In the genomic region with DNA sequence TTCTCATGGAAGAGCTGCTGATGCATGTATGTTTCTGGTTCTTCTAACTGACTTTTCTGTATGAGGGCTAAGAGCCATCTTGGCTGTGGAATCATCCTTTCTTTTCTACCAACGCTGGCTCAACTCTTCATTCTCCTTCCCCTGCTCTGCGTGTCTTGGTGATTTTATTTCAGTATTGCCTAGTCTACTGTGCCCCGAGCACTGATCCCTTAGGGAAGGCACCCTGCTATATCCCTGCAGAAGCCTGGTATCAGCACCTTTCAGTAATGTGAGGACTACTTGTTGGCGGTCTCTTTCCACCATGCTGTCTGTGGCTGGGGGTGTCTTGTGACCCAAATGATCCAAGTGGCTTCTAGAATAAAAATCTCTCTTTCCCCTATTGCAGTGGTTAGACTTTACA, we compare ENCODE assay signal across 20 mouse cellular contexts.
A peak's percentile ranks its signal among the peaks of the same experiment; 100 is the strongest.
DNase-seq lines count a peak whose midpoint lies in the region; ATAC-seq lines count a peak whose summit lies in the region.
"Had no signal": no experiment of that assay in that cellular context is flagged by ENCODE, and none has a peak within 500 bp of the region (broad histone marks: within the 10 kb centered on the region; RNA-seq: fewer than 3 reads in every experiment).

No protein-coding gene starts in this region.

- no peaks in the 10 kb centered on the region for H3K27me3 ChIP-seq in hindbrain, embryonic 10.5 days (ENCODE audit: insufficient read depth, poor library complexity, severe bottlenecking)
- H3K27me3 ChIP-seq in hindbrain, embryonic 13.5 days = no peaks in the 10 kb centered on the region
- H3K27me3 ChIP-seq in midbrain, embryonic 11.5 days (ENCODE audit: control insufficient read depth, insufficient read depth, low read length) = no peaks in the 10 kb centered on the region
- no peaks in the 10 kb centered on the region for H3K27me3 ChIP-seq in midbrain, embryonic 14.5 days (ENCODE audit: control insufficient read depth, insufficient read depth, low read length)
- H3K27me3 ChIP-seq: CH12.LX; forebrain, embryonic 15.5 days; heart, embryonic 15.5 days; hindbrain, embryonic 15.5 days had no signal

- no peak for DNase-seq in hindbrain, embryonic 10.5 days (ENCODE audit: low spot score)
- no peak for DNase-seq in midbrain, embryonic 11.5 days (ENCODE audit: low spot score, missing footprints)
- no peak for DNase-seq in midbrain, embryonic 14.5 days
- DNase-seq in kidney, adult 11 months = no peak
- DNase-seq: adrenal gland, adult 2 months; adrenal gland, postnatal 25 days; cerebellum, adult 2 months; cerebellum, postnatal 10 days; gastrocnemius, postnatal 14 days; heart, adult 2 months; heart, postnatal 14 days had no signal

- ATAC-seq in hindbrain, embryonic 13.5 days (ENCODE audit: low FRiP score) = no peak
- ATAC-seq in midbrain, embryonic 11.5 days (ENCODE audit: low FRiP score) = peak; percentile 40; the same call in 1 of the 2 replicates
- ATAC-seq in midbrain, embryonic 14.5 days (ENCODE audit: low FRiP score, low TSS enrichment) = peak; percentile 39; the same call in 1 of the 2 replicates
- no peak for ATAC-seq in megakaryocyte-erythroid progenitor cell, adult 5-6 weeks (replicated peaks; ENCODE audit: low FRiP score, low TSS enrichment, poor library complexity, severe bottlenecking)
- ATAC-seq: forebrain, embryonic 15.5 days; Patski had no signal

- no peaks in the 10 kb centered on the region for H3K9me3 ChIP-seq in hindbrain, embryonic 10.5 days
- no peaks in the 10 kb centered on the region for H3K9me3 ChIP-seq in hindbrain, embryonic 13.5 days
- H3K9me3 ChIP-seq in midbrain, embryonic 11.5 days (ENCODE audit: control insufficient read depth, low read length) = no peaks in the 10 kb centered on the region
- no peaks in the 10 kb centered on the region for H3K9me3 ChIP-seq in midbrain, embryonic 14.5 days (ENCODE audit: control insufficient read depth, low read length)
- H3K9me3 ChIP-seq: embryonic facial prominence, embryonic 10.5 days; forebrain, embryonic 15.5 days; heart, embryonic 15.5 days; hindbrain, embryonic 15.5 days had no signal

- no peak overlapping the region for H3K9ac ChIP-seq in hindbrain, embryonic 13.5 days
- H3K9ac ChIP-seq in midbrain, embryonic 11.5 days (ENCODE audit: low read length) = no peak overlapping the region
- no peak overlapping the region for H3K9ac ChIP-seq in midbrain, embryonic 14.5 days (replicated peaks; ENCODE audit: low read length)
- H3K9ac ChIP-seq: forebrain, embryonic 15.5 days; heart, embryonic 15.5 days; hindbrain, embryonic 15.5 days had no signal

- peaks cover 20% of the 10 kb centered on the region for H3K4me1 ChIP-seq in hindbrain, embryonic 10.5 days (replicated peaks)
- peaks cover 9% of the 10 kb centered on the region for H3K4me1 ChIP-seq in hindbrain, embryonic 13.5 days (replicated peaks)
- peaks cover 9% of the 10 kb centered on the region; the same call in 1 of the 2 replicates for H3K4me1 ChIP-seq in midbrain, embryonic 11.5 days (ENCODE audit: control insufficient read depth, insufficient read depth, low read length)
- peaks cover 21% of the 10 kb centered on the region for H3K4me1 ChIP-seq in midbrain, embryonic 14.5 days (ENCODE audit: control insufficient read depth, insufficient read depth, low read length)
- H3K4me1 ChIP-seq: forebrain, embryonic 15.5 days; heart, embryonic 15.5 days had no signal

- H3K27ac ChIP-seq in hindbrain, embryonic 10.5 days = 0 out of 2 replicates have a peak overlapping the region, but pooled peaks have one; percentile 13
- no peak overlapping the region for H3K27ac ChIP-seq in hindbrain, embryonic 13.5 days
- peak overlapping the region; percentile 50 for H3K27ac ChIP-seq in midbrain, embryonic 11.5 days (ENCODE audit: low read depth, low read length)
- peak overlapping the region; percentile 22 for H3K27ac ChIP-seq in midbrain, embryonic 14.5 days (replicated peaks; ENCODE audit: low read depth, low read length)
- H3K27ac ChIP-seq: forebrain, embryonic 15.5 days; heart, adult 2 months; heart, embryonic 15.5 days; hindbrain, embryonic 15.5 days had no signal

- WGBS in hindbrain, embryonic 10.5 days = 79% methylated on average over 4 of the region's 4 CpGs
- WGBS in hindbrain, embryonic 13.5 days = 86% methylated on average over 4 of the region's 4 CpGs
- WGBS in midbrain, embryonic 11.5 days = 71% methylated on average over 4 of the region's 4 CpGs
- WGBS in midbrain, embryonic 14.5 days = 41% methylated on average over 4 of the region's 4 CpGs

- no peak overlapping the region for H3K4me3 ChIP-seq in hindbrain, embryonic 10.5 days
- no peak overlapping the region for H3K4me3 ChIP-seq in hindbrain, embryonic 13.5 days
- H3K4me3 ChIP-seq in midbrain, embryonic 11.5 days (ENCODE audit: low read depth, low read length) = no peak overlapping the region
- H3K4me3 ChIP-seq in midbrain, embryonic 14.5 days (replicated peaks; ENCODE audit: low read depth, low read length) = no peak overlapping the region
- H3K4me3 ChIP-seq: embryonic facial prominence, embryonic 10.5 days; forebrain, embryonic 15.5 days; heart, adult 2 months; heart, embryonic 15.5 days; hindbrain, embryonic 15.5 days had no signal

- H3K4me2 ChIP-seq in hindbrain, embryonic 13.5 days = no peak overlapping the region
- H3K4me2 ChIP-seq in midbrain, embryonic 11.5 days = no peak overlapping the region
- H3K4me2 ChIP-seq in midbrain, embryonic 14.5 days (ENCODE audit: low read length) = no peak overlapping the region
- H3K4me2 ChIP-seq: forebrain, embryonic 15.5 days; heart, embryonic 11.5 days; heart, embryonic 15.5 days; hindbrain, embryonic 15.5 days had no signal

- H3K36me3 ChIP-seq in hindbrain, embryonic 10.5 days = no peaks in the 10 kb centered on the region
- H3K36me3 ChIP-seq in hindbrain, embryonic 13.5 days = no peaks in the 10 kb centered on the region
- H3K36me3 ChIP-seq in midbrain, embryonic 11.5 days (ENCODE audit: control insufficient read depth, insufficient read depth, low read length) = no peaks in the 10 kb centered on the region
- H3K36me3 ChIP-seq in midbrain, embryonic 14.5 days (ENCODE audit: control insufficient read depth, insufficient read depth, low read length) = no peaks in the 10 kb centered on the region
- H3K36me3 ChIP-seq: embryonic facial prominence, embryonic 10.5 days; forebrain, embryonic 15.5 days; heart, embryonic 15.5 days; hindbrain, embryonic 15.5 days had no signal

Comparison
In these comparisons a context has a peak if more than half of its experiments do, and no peak if none do; other contexts are left out.
1. ATAC-seq: peak in midbrain, embryonic 11.5 days (single experiment) and midbrain, embryonic 14.5 days (single experiment); none in hindbrain, embryonic 13.5 days (single experiment) and megakaryocyte-erythroid progenitor cell, adult 5-6 weeks (single experiment).